Mouse (Mus musculus) thymus, adult 2 months (tissue): ENCODE measurements around the gene Sh3bgrl.

Source experiments
- CTCF ChIP-seq: fragments of 200-500 bp; IDR thresholded peaks from 2 replicates; pipeline ENCODE4 v1.5.1; 2012; ENCODE audit warnings: mild to moderate bottlenecking, control low read depth, low read length, moderate library complexity, borderline replicate concordance; ENCODE audit not compliant: control insufficient read depth, poor library complexity, insufficient read depth; ENCODE audit errors: extremely low read depth
- POLR2A ChIP-seq: fragments of 200-500 bp; IDR thresholded peaks from 2 replicates; pipeline ENCODE4 v1.6.1; 2012; ENCODE audit warnings: mild to moderate bottlenecking, low read length, control low read depth, moderate library complexity; ENCODE audit not compliant: control insufficient read depth, poor library complexity, insufficient read depth; ENCODE audit errors: extremely low read depth

GRCm38 (mm10) chrX:109075716-109076115 lies 19.4 kb upstream of the Sh3bgrl start:
- TF ChIP-seq CTCF (no peak), POLR2A (no peak)
